Mouse (Mus musculus): ENCODE data around the gene C1qtnf2. TPM values are rescaled to one million over a fixed set of nuclear protein-coding genes. Genes with fewer than 3 reads are reported as not detected.

C1qtnf2 gene
- polyA plus RNA-seq, 1 experiment from 2014 or later, result 1.7 TPM

DNA sequence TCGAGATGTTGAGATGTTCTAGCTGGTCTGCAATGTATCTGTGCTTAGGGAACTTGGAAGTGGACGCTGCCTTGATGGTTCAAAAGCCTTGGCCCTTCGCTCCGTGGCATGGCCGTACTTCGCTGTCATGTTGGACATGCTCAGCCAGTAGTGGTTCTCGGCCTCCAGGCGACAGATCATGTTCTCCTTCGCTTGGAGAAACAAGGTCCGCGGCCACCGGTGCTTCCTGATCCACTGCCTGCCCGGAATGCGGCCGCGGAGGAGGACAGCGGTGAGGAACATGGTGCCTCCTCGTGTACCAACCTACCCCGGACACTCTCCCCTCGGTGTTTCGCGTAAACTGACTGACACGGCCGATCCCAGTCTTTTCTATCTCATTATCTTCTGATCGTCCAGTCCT, 10.9 kb upstream of the C1qtnf2 start:
- Histone ChIP-seq H3K4me1 (no peaks in the 10 kb centered on the region), H3K4me3 (replicated peaks) (no peak overlapping the region), H3K4me2 (no peak overlapping the region), H3K9me3 (no peaks in the 10 kb centered on the region), H3K27me3 (no peaks in the 10 kb centered on the region), H3K9ac (no peak overlapping the region), H3K27ac (no peak overlapping the region), H3K36me3 (replicated peaks) (no peaks in the 10 kb centered on the region)
- no peak for ATAC-seq (ENCODE audit: low FRiP score)
- 93% methylated on average over 25 of the region's 25 CpGs for WGBS

DNA sequence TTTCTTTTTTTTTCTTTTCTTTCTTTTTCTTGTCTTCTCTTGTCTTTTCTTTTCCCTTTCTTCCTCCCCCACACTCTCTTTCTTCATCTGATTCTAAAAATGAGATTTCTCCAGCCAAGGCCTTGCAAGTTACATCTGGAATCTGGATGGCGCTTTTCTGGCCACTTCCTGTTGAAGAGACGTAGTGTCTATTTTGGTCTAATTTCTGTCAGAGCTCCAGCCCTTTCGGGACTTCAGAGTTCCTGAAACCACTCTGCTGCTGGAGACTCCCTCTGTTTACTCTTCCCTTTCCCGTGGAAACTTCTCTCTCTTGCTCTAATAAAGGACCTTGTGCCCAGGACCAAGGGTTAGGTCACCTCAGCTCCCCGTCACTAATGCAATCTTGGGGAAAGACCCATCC, 4.0 kb upstream of the C1qtnf2 start:
- Histone ChIP-seq H3K9ac (no peak overlapping the region), H3K4me2 (no peak overlapping the region), H3K9me3 (no peaks in the 10 kb centered on the region), H3K4me1 (peaks cover 10% of the 10 kb centered on the region), H3K27ac (no peak overlapping the region), H3K27me3 (peaks cover 9% of the 10 kb centered on the region), H3K36me3 (replicated peaks) (no peaks in the 10 kb centered on the region), H3K4me3 (replicated peaks) (no peak overlapping the region)
- 73% methylated on average over 5 of the region's 5 CpGs for WGBS
- ATAC-seq (ENCODE audit: low FRiP score), result no peak

DNA sequence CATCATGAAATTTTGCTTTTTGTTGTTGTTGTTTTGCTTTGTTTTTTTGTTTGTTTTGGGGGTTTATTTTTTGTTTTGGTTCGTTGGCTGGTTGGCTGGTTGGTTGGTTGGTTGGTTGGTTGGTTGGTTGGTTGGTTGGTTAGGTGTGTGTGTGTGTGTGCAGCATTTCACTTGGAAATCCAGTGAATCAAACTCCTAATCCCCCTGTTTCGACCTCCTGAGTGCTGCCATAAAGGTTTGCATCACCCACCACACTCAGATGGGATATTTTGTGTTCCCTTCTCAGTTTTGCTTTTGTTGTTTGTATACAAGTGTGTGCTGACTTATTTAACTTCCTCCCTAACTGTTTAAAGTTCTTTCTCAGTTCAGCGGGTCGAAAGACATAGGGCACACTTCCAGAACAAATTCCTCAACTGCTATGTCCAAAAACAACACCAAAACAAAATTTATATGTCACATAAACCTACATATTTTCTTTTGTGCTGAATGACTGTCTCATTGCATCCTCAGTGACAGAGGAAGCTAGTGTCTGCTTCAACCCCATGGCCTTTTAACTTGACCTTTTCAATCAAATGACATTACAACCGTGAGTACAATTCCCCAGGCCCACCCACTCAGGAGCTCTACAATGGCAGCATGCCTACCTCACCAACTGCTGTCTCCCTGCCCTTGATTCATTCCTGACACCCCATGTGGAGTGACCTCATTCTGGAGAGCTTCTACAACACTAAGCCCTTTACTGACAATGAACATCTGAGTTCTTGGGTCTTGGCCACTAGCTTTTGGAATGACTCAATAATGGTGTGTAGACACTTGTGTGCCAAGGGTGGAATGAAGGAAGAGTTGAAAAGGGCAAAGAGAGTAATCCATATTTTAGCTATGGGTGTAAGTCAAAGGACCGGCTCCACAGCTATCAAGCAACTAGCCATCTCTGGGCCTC, 2.9 kb upstream of the C1qtnf2 start:
- WGBS, result 74% methylated on average over 6 of the region's 6 CpGs
- no peak overlapping the region for H3K4me3 ChIP-seq (replicated peaks)

DNA sequence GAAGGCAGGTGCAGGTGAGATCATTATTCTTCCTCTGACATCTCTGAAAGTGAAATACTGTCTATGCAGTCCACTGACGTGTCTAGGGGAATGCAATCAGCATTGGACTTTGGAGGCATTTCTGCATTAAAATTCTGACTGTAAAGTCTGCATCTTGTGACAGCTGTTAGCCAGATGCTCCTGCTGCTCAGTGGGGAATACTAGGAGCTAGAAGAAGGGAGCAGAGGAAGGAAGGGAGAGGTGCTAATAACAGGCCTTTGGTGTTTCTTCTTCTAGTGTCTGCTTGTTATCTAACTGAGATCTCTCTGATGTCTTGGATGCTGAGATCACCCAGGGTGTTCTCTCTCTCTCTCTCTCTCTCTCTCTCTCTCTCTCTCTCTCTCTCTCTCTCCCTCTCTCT, 961 bp upstream of the C1qtnf2 start:
- Histone ChIP-seq H3K9me3 (no peaks in the 10 kb centered on the region), H3K4me3 (replicated peaks) (no peak overlapping the region), H3K27me3 (peaks cover 18% of the 10 kb centered on the region), H3K4me2 (no peak overlapping the region), H3K36me3 (replicated peaks) (no peaks in the 10 kb centered on the region), H3K9ac (no peak overlapping the region), H3K27ac (no peak overlapping the region), H3K4me1 (peaks cover 10% of the 10 kb centered on the region)
- 79% methylated on average over 1 of the region's 1 CpGs for WGBS
- ATAC-seq (ENCODE audit: low FRiP score), result no peak

More for the DNA sequence above, 2.9 kb upstream of the C1qtnf2 start:
- H3K27me3 ChIP-seq, result peaks cover 18% of the 10 kb centered on the region
- no peaks in the 10 kb centered on the region for H3K36me3 ChIP-seq (replicated peaks)
- H3K4me2 ChIP-seq, result no peak overlapping the region
- H3K9ac ChIP-seq, result no peak overlapping the region
- H3K9me3 ChIP-seq, result no peaks in the 10 kb centered on the region
- no peak overlapping the region for H3K27ac ChIP-seq
- no peak for ATAC-seq (ENCODE audit: low FRiP score)
- H3K4me1 ChIP-seq, result peaks cover 10% of the 10 kb centered on the region

DNA sequence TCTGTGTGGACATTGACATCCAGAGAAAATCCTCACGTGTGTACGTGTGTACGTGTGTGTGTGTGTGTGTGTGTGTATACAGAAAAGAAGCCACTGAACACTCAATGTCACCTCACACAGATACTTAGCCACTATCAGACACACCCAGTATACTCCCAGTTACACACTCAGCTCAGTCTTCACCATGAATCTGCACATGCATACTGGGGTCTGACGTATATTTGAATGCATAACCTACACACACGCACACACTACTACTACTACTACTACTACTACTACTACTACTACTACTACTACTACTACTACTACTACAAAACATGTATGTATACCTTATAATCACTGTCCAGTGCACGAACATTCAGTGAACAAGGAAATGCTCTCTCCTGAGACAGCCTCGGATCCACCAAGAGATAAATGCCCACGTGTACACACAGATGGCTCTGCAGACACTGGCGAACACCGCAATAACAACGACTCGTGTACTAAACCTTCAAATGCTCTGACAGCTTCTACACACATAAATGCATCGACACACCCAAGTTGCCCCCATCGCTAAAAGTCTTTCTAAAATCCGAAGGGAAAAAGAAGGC, 346 bp upstream of the C1qtnf2 start:
- peak overlapping the region; percentile 33; the same call in 1 of the 2 replicates for H3K9ac ChIP-seq
- peak overlapping the region; percentile 64 for H3K4me2 ChIP-seq
- H3K9me3 ChIP-seq, result no peaks in the 10 kb centered on the region
- peak overlapping the region; percentile 35 for H3K4me3 ChIP-seq (replicated peaks)
- peaks cover 10% of the 10 kb centered on the region for H3K4me1 ChIP-seq
- H3K27me3 ChIP-seq, result peaks cover 18% of the 10 kb centered on the region
- ATAC-seq (ENCODE audit: low FRiP score), result no peak
- H3K36me3 ChIP-seq (replicated peaks), result no peaks in the 10 kb centered on the region
- no peak overlapping the region for H3K27ac ChIP-seq
- 59% methylated on average over 15 of the region's 15 CpGs for WGBS

DNA sequence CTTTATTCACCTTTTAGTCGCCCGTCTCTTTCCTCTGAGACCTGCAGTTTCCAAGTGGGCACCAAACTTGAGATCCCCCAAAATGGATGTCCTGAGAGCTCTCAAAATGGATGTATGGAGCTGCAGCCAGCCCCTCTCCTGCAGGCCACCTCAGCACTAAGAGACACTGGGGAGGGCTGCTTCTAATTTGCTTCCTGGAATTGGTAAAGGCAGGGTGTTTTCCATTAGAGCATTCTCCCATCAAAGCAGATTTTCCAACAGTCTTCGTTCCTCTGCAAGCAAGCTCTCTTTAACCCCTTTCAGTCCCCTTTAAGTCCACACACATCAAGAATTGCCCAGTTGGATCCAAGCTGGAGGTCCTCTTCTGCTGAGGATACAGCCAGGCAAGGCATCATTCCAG, 5.3 kb downstream of the C1qtnf2 start:
- peaks cover 6% of the 10 kb centered on the region for H3K4me1 ChIP-seq
- no peak for ATAC-seq (ENCODE audit: low FRiP score)
- H3K9me3 ChIP-seq, result no peaks in the 10 kb centered on the region
- no peaks in the 10 kb centered on the region for H3K36me3 ChIP-seq (replicated peaks)
- no peak overlapping the region for H3K27ac ChIP-seq
- H3K9ac ChIP-seq, result no peak overlapping the region
- WGBS, result 86% methylated on average over 3 of the region's 3 CpGs
- H3K27me3 ChIP-seq, result peaks cover 17% of the 10 kb centered on the region
- H3K4me2 ChIP-seq, result no peak overlapping the region
- H3K4me3 ChIP-seq (replicated peaks), result no peak overlapping the region

DNA sequence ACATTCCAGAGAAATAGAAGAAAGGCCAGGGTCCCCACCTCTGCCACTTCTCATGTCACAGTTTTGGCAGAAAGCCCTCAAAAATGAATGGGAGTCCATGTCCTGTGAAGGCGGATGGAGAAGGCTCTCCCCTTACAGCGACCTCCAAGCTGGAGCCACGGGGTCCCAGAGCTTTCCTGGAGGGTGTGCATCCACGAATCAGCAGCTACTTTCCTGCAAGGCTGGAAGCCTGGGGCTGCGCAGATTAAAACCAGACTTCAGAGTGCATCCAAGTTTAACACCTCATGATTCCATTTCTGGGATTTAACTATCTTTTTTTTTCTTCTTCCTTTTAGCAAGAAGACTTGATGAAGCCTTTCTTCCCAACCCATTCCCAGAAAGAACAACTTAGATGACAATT, 6.5 kb downstream of the C1qtnf2 start:
- H3K4me1 ChIP-seq, result peaks cover 10% of the 10 kb centered on the region
- H3K9me3 ChIP-seq, result no peaks in the 10 kb centered on the region
- peaks cover 9% of the 10 kb centered on the region; the same call in 1 of the 2 replicates for H3K27me3 ChIP-seq
- H3K4me3 ChIP-seq (replicated peaks), result no peak overlapping the region
- no peak for ATAC-seq (ENCODE audit: low FRiP score)
- 60% methylated on average over 5 of the region's 5 CpGs for WGBS
- H3K9ac ChIP-seq, result no peak overlapping the region
- H3K36me3 ChIP-seq (replicated peaks), result no peaks in the 10 kb centered on the region
- no peak overlapping the region for H3K4me2 ChIP-seq
- H3K27ac ChIP-seq, result no peak overlapping the region

DNA sequence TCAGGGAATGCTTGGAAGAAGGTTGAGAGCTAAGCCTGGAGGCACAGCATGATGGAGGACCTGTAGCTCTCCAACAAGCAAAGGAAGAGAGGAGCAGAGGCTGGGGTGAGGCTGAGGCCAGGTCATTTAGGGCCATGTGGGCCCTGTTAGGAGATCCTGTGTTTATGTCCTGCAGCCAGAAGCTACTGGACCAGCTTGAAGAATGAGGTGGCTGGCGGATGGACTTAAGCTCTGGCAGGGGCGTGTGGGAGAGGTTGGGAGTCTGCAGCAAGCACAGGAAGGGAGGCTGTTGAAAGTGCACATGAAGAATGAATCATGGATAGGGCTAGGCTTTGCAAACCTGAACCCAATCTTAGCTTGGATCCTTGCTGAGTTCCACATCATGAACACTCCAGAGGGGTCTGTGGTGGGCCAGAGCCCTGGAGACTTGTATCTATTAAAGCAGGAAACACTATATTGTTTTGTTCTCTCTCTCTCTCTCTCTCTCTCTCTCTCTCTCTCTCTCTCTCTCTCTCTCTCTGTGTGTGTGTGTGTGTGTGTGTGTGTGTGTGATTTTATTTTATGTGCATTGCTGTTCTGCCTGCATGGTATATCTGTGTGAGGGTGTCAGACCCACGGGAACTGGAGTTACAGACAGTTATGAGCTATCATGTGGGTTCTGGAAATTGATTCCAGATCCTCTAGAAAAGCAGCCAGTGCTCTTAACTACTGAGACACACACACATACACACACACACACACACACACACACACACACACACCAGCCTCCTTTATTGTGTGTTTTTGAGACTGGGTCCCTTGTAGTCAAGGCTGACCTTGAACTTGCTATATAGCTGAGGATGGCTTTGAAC, 7.8 kb downstream of the C1qtnf2 start:
- Histone ChIP-seq H3K4me3 (replicated peaks) (no peak overlapping the region), H3K4me1 (peaks cover 10% of the 10 kb centered on the region), H3K27ac (no peak overlapping the region), H3K36me3 (replicated peaks) (no peaks in the 10 kb centered on the region), H3K4me2 (no peak overlapping the region), H3K9me3 (no peaks in the 10 kb centered on the region), H3K9ac (no peak overlapping the region), H3K27me3 (0 out of 2 replicates have a peak, but pooled peaks cover 4% of the 10 kb centered on the region)
- ATAC-seq (ENCODE audit: low FRiP score), result no peak
- 60% methylated on average over 3 of the region's 3 CpGs for WGBS

DNA sequence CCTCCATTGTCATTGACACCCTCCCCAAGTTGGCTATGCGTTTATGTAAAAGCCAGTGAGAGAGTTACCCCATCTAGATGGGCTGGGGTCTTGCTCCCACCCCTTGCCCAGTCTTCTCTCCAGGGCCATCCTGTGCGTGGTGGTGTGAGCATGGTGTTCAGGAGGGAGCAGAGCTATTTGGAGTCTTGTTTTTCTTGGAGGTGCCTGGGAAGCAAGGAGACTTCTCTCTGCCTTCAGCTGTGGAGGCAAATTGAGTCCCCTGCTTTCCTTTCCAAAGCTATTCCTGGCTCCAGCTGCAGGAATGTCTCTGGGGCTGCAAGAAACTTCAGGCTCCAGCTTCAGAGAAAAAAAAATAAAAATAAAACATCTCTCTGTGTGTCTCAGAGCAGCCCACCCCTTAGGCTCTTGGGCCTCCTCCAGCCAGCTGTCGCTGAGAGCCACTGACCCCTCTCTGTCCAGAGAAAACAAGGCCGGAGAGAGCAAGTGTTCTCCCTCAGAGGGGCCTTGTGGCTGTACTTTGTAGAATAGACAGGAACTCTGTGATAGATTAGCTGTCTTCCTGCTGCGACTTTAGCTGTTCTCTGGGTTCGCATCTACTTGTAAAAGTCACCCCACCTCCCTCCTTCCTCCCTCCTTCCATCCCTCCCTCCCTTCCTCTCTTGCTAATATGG, 9.2 kb downstream of the C1qtnf2 start:
- Histone ChIP-seq H3K36me3 (replicated peaks) (no peaks in the 10 kb centered on the region), H3K27me3 (0 out of 2 replicates have a peak, but pooled peaks cover 4% of the 10 kb centered on the region), H3K27ac (no peak overlapping the region), H3K9me3 (no peaks in the 10 kb centered on the region), H3K4me3 (replicated peaks) (no peak overlapping the region), H3K4me2 (no peak overlapping the region), H3K4me1 (peaks cover 10% of the 10 kb centered on the region), H3K9ac (no peak overlapping the region)
- ATAC-seq (ENCODE audit: low FRiP score), result no peak
- 70% methylated on average over 6 of the region's 6 CpGs for WGBS

DNA sequence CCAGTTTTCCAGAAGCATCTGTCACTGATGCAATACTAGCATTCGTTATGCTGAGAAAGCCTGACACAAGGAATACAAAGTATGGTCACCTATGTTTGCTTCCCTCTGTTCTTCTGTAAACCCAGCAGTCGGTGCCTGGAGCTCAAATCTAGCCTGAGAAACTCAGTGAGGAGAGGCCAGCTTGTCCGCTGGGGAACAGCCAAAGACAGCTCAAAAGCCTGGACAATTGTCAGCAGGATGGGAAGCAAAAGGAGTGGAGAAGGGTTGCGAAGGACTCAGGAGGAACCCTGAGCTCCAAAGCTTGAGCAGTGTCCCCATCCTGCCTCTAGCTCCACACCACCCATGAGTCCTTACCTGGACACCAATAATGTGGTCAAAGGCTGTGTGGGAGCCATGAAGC, 10.0 kb downstream of the C1qtnf2 start:
- Histone ChIP-seq H3K27ac (no peak overlapping the region), H3K27me3 (0 out of 2 replicates have a peak, but pooled peaks cover 4% of the 10 kb centered on the region), H3K4me1 (peaks cover 10% of the 10 kb centered on the region), H3K4me3 (replicated peaks) (no peak overlapping the region), H3K9me3 (no peaks in the 10 kb centered on the region), H3K4me2 (no peak overlapping the region; the same call in 1 of the 2 replicates), H3K9ac (no peak overlapping the region), H3K36me3 (replicated peaks) (no peaks in the 10 kb centered on the region)
- WGBS, result 79% methylated on average over 4 of the region's 4 CpGs
- ATAC-seq (ENCODE audit: low FRiP score), result no peak

DNA sequence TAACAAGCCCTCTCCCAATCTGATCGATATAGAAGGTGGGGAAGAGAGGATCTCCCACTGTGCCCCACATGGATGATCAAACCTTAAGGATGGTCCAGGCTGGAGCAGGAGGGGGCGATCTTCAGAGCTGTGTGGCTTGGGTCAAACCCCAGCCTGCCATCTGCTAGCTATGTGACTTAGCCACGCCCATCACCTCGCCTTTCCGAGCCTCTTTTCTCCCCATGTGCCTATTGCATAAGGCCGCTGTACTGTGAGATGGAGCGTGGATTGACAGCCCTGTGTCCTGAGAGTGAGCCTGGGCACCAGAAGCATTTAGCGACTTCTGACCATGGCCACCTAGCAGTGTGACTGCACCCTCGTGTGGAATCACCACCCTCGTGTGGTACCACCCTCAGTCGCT, 10.6 kb downstream of the C1qtnf2 start:
- no peak overlapping the region for H3K27ac ChIP-seq
- no peak overlapping the region for H3K4me3 ChIP-seq (replicated peaks)
- 52% methylated on average over 11 of the region's 11 CpGs for WGBS
- H3K4me1 ChIP-seq, result peaks cover 10% of the 10 kb centered on the region
- H3K9me3 ChIP-seq, result no peaks in the 10 kb centered on the region
- no peak overlapping the region; the same call in 1 of the 2 replicates for H3K4me2 ChIP-seq
- H3K36me3 ChIP-seq (replicated peaks), result no peaks in the 10 kb centered on the region
- ATAC-seq (ENCODE audit: low FRiP score), result 0 out of 2 replicates have a peak, but pooled peaks have one; percentile 39
- no peak overlapping the region for H3K9ac ChIP-seq
- H3K27me3 ChIP-seq, result 0 out of 2 replicates have a peak, but pooled peaks cover 4% of the 10 kb centered on the region
